Mouse (Mus musculus): ENCODE data around the gene Zbtb16. TPM values are rescaled to one million over a fixed set of nuclear protein-coding genes. Genes with fewer than 3 reads are reported as not detected.

Gene Zbtb16
- polyA plus RNA-seq, 1 experiment from 2014 or later, result 2.1 TPM

- no peak overlapping the region for H3K4me3 ChIP-seq (replicated peaks)
- no peak overlapping the region for H3K9ac ChIP-seq
- peaks cover 34% of the 10 kb centered on the region for H3K27me3 ChIP-seq
- H3K4me2 ChIP-seq, result no peak overlapping the region
- H3K4me1 ChIP-seq, result peaks cover 15% of the 10 kb centered on the region
- 66% methylated on average over 5 of the region's 5 CpGs for WGBS
- H3K36me3 ChIP-seq, result no peaks in the 10 kb centered on the region
- no peak for ATAC-seq (replicated peaks; ENCODE audit: low FRiP score)
- H3K27ac ChIP-seq, result no peak overlapping the region
- no peaks in the 10 kb centered on the region for H3K9me3 ChIP-seq (replicated peaks)
These were observed 90.5 kb downstream of the Zbtb16 start for GRCm38 (mm10) chr9:48745347-48746119.

DNA sequence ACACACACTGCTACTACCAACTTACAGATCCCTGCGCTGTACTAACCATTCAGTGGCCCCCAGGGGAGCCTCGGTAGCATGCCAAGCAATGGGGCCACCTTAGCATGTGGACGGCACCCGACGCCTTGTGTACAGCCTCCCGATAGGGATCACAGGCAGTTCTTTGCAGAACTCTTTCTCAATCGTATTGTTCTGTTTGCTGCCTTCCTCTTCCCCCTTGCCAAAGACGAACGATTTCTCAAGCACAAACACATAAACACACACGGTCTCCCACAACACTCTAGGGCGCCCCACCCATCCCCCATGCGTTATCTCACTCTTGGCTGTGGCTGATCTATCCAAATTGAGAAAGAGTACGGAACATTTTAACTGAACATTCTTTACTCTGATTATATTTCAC lies 91.1 kb downstream of the Zbtb16 start:
- peaks cover 34% of the 10 kb centered on the region for H3K27me3 ChIP-seq
- peaks cover 21% of the 10 kb centered on the region for H3K4me1 ChIP-seq
- H3K27ac ChIP-seq, result no peak overlapping the region
- WGBS, result 68% methylated on average over 13 of the region's 13 CpGs
- no peak for ATAC-seq (replicated peaks; ENCODE audit: low FRiP score)
- no peaks in the 10 kb centered on the region for H3K36me3 ChIP-seq
- no peak overlapping the region for H3K9ac ChIP-seq
- H3K4me3 ChIP-seq (replicated peaks), result no peak overlapping the region
- no peaks in the 10 kb centered on the region for H3K9me3 ChIP-seq (replicated peaks)
- no peak overlapping the region for H3K4me2 ChIP-seq

- ATAC-seq (replicated peaks; ENCODE audit: low FRiP score), result no peak
These were observed 91.6 kb downstream of the Zbtb16 start for GRCm38 (mm10) chr9:48744451-48744850.

DNA sequence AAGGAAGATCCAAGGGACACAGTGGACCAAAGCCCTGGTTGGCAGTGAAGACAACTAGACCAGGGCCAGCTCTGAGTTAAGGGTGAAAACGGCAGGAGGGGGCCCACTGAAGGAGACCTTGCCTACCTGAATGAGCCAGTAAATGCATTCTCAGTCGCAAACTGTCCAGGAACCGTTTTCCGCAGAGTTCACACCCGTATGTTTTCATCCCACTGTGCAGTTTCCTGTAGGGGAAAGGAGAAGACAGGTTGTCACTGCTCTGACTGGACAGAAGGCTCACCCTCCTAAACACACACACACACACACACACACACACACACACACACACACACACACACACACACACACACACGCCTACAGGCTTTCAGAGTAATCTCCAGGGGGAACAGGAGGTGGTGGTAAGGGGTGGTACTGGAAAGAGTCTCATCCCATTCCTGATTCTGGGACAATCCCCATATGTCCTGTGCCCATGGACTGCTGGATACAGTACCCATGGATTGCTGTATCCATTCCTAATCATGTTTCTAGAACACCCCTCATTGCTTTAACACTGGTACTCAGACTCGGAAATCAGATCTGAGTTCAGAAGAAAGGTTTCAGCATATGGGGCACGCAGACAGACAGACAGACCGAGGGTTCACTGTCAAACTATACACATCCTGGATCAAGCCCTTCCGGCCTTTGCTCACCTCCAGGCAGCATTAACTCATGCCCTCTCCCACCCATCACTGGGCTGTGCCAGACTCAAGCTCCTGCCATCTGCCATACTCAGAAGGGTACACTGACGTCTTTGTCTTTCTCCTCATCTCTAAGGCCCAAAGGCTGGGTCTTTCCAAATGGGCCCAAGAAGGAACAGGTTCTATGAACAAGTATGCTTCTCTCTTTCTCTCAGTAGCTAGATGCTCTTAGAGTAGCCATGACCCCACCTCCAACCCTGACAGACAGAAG lies 92.4 kb downstream of the Zbtb16 start:
- 77% methylated on average over 11 of the region's 11 CpGs for WGBS
- Histone ChIP-seq H3K27ac (no peak overlapping the region), H3K9ac (no peak overlapping the region)

More at GRCm38 (mm10) chr9:48744451-48744850, 91.6 kb downstream of the Zbtb16 start:
- H3K4me1 ChIP-seq, result peaks cover 25% of the 10 kb centered on the region
- H3K9me3 ChIP-seq (replicated peaks), result no peaks in the 10 kb centered on the region
- peaks cover 34% of the 10 kb centered on the region for H3K27me3 ChIP-seq
- H3K9ac ChIP-seq, result no peak overlapping the region
- no peaks in the 10 kb centered on the region for H3K36me3 ChIP-seq
- no peak overlapping the region for H3K4me2 ChIP-seq
- 81% methylated on average over 6 of the region's 6 CpGs for WGBS
- H3K27ac ChIP-seq, result no peak overlapping the region
- H3K4me3 ChIP-seq (replicated peaks), result no peak overlapping the region

DNA sequence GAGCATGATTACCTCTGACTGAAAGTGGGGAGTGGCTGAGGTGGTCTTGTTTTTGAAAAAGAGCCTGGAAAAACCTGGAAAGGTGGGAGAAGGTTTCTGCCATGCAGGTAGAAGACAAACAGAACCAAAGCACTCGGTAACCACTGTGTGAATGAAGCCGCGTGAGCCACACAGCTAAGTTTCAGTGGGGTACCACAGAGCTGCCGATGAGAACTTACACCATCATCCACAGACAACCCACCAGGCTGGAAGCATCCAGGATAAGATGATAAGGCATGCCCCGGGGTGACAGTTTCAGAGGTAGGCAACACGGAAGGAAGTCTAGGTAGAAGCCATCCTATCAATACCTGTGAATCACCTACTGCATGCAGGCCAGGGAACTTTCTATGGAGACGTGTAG lies 93.9 kb downstream of the Zbtb16 start:
- Histone ChIP-seq H3K36me3 (no peaks in the 10 kb centered on the region), H3K27ac (no peak overlapping the region), H3K9me3 (replicated peaks) (no peaks in the 10 kb centered on the region), H3K4me1 (peaks cover 41% of the 10 kb centered on the region), H3K9ac (no peak overlapping the region), H3K4me3 (replicated peaks) (no peak overlapping the region), H3K4me2 (no peak overlapping the region), H3K27me3 (peaks cover 39% of the 10 kb centered on the region)
- no peak for ATAC-seq (replicated peaks; ENCODE audit: low FRiP score)
- WGBS, result 92% methylated on average over 7 of the region's 7 CpGs

More for the DNA sequence above, 92.4 kb downstream of the Zbtb16 start:
- Histone ChIP-seq H3K27me3 (peaks cover 39% of the 10 kb centered on the region), H3K4me1 (peaks cover 30% of the 10 kb centered on the region), H3K36me3 (no peaks in the 10 kb centered on the region), H3K4me2 (no peak overlapping the region), H3K4me3 (replicated peaks) (no peak overlapping the region), H3K9me3 (replicated peaks) (no peaks in the 10 kb centered on the region)
- no peak for ATAC-seq (replicated peaks; ENCODE audit: low FRiP score)

- Histone ChIP-seq H3K4me1 (peaks cover 47% of the 10 kb centered on the region), H3K36me3 (no peaks in the 10 kb centered on the region)
- 94% methylated on average over 14 of the region's 14 CpGs for WGBS
These were observed 94.5 kb downstream of the Zbtb16 start for GRCm38 (mm10) chr9:48741433-48742077.

GRCm38 (mm10) chr9:48740732-48741255 lies 95.2 kb downstream of the Zbtb16 start:
- H3K27ac ChIP-seq, result peak overlapping the region; percentile 68; the same call in 1 of the 2 replicates
- WGBS, result 65% methylated on average over 4 of the region's 4 CpGs

More at GRCm38 (mm10) chr9:48741433-48742077, 94.5 kb downstream of the Zbtb16 start:
- no peak for ATAC-seq (replicated peaks; ENCODE audit: low FRiP score)
- Histone ChIP-seq H3K9me3 (replicated peaks) (no peaks in the 10 kb centered on the region), H3K4me2 (no peak overlapping the region), H3K9ac (no peak overlapping the region), H3K27ac (no peak overlapping the region), H3K4me3 (replicated peaks) (no peak overlapping the region), H3K27me3 (peaks cover 44% of the 10 kb centered on the region)

GRCm38 (mm10) chr9:48740098-48740505 lies 95.9 kb downstream of the Zbtb16 start:
- H3K9ac ChIP-seq, result no peak overlapping the region
- H3K9me3 ChIP-seq (replicated peaks), result no peaks in the 10 kb centered on the region
- ATAC-seq (replicated peaks; ENCODE audit: low FRiP score), result peak; percentile 93
- H3K4me2 ChIP-seq, result peak overlapping the region; percentile 39; the same call in 1 of the 2 replicates
- no peak overlapping the region for H3K4me3 ChIP-seq (replicated peaks)
- 18% methylated on average over 11 of the region's 11 CpGs for whole genome bisulfite sequencing
- H3K4me1 ChIP-seq, result peaks cover 56% of the 10 kb centered on the region
- no peaks in the 10 kb centered on the region for H3K36me3 ChIP-seq
- H3K27ac ChIP-seq, result peak overlapping the region; percentile 68
- peaks cover 52% of the 10 kb centered on the region for H3K27me3 ChIP-seq

More at GRCm38 (mm10) chr9:48740732-48741255, 95.2 kb downstream of the Zbtb16 start:
- Histone ChIP-seq H3K36me3 (no peaks in the 10 kb centered on the region), H3K27me3 (peaks cover 45% of the 10 kb centered on the region), H3K9ac (no peak overlapping the region), H3K4me2 (no peak overlapping the region), H3K4me3 (replicated peaks) (no peak overlapping the region), H3K9me3 (replicated peaks) (no peaks in the 10 kb centered on the region), H3K4me1 (peaks cover 53% of the 10 kb centered on the region)
- ATAC-seq (replicated peaks; ENCODE audit: low FRiP score), result no peak

DNA sequence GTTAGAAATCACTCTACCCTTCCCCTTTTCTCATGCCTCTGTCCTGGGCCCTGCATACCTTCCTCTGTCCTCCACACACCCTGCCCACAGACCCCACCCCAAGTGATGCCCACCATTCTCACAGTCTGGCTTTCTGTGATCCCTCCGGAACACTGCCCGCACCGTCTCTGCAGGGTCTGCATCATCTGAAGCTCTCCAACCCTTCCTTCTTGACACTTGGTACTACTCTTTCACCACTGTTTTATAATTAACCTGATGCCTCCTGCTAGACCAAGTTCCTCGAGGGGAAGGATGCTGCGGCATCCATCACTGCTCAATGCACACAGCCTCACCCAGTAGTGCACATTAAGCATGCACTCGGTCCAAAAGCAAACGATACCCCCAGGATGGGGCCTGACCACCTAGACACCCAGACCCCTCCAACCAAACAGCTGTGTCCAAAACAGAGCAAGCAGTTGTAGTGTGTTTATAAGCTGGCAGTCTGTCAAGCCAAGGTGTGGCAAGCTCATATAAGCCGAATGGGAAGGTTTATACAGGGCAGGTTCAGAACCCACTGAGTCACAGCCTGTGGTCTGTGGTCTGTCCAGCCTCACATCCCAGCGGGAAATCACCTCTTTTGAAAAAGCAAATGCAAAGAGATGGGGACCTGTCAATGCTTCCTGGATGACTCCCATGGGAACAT lies 97.1 kb downstream of the Zbtb16 start:
- Histone ChIP-seq H3K9me3 (replicated peaks) (no peaks in the 10 kb centered on the region), H3K4me2 (no peak overlapping the region), H3K36me3 (no peaks in the 10 kb centered on the region), H3K4me1 (peaks cover 59% of the 10 kb centered on the region), H3K4me3 (replicated peaks) (no peak overlapping the region), H3K27me3 (peaks cover 49% of the 10 kb centered on the region), H3K27ac (no peak overlapping the region), H3K9ac (no peak overlapping the region)
- WGBS, result 81% methylated on average over 9 of the region's 9 CpGs
- ATAC-seq (replicated peaks; ENCODE audit: low FRiP score), result no peak

DNA sequence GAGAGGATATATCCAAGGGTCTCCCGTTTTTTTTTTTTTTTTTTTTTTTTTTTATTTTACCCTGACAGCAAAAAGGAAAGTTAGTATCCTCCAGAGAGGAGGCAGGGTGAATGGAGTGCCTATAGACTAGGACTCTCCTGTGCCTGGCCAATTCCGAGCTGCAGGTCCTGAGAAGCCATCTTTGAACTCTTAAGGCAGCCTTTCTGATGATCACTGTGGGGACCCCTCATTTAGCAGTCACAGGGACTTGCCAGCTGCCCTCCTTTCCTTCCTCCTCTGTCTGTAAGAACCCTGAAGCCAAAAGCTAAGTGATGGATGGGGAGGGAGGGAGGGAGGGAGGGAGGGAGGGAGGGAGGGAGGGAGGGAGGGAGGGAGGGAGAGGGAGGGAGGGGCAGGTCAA lies 98.1 kb downstream of the Zbtb16 start:
- Histone ChIP-seq H3K9ac (no peak overlapping the region), H3K27ac (peak overlapping the region; percentile 64; the same call in 1 of the 2 replicates), H3K27me3 (peaks cover 48% of the 10 kb centered on the region), H3K36me3 (no peaks in the 10 kb centered on the region), H3K4me1 (peaks cover 70% of the 10 kb centered on the region), H3K9me3 (replicated peaks) (no peaks in the 10 kb centered on the region), H3K4me2 (peak overlapping the region; percentile 44), H3K4me3 (replicated peaks) (no peak overlapping the region)
- WGBS, result 33% methylated on average over 2 of the region's 2 CpGs
- no peak for ATAC-seq (replicated peaks; ENCODE audit: low FRiP score)
